Mouse (Mus musculus) midbrain, embryonic 11.5 days (tissue): Measurements from ENCODE around the gene Pitpna. TPM values are rescaled to one million over a fixed set of nuclear protein-coding genes. Genes with fewer than 3 reads are reported as not detected.
A peak's percentile ranks its signal among the peaks of the same experiment; 100 is the strongest.

Experiments used
- ATAC-seq: fragments of 200-750 bp; cut with Nextera tagmentation; 2 replicates; pipeline ENCODE4 v1.8.0; 2017; ENCODE audit warnings: moderate TSS enrichment, moderate library complexity; ENCODE audit not compliant: low FRiP score
- DNase-seq: peaks from one replicate; pipeline ENCODE4 v3.0.0; 2015; ENCODE audit warnings: low spot score; ENCODE audit errors: missing footprints
- H3K27ac ChIP-seq: fragments of 300-500 bp; sonication (generic); 2 replicates; pipeline ENCODE4 v1.5.1; 2014; ENCODE audit warnings: low read depth, low read length
- H3K27me3 ChIP-seq: fragments of 300-500 bp; sonication (generic); 2 replicates; pipeline ENCODE4 v1.6.1; 2014; ENCODE audit warnings: mild to moderate bottlenecking, low read length, moderate library complexity, mixed read lengths; ENCODE audit not compliant: control insufficient read depth, insufficient read depth
- H3K36me3 ChIP-seq: fragments of 300-500 bp; sonication (generic); 2 replicates; pipeline ENCODE4 v1.6.1; 2014; ENCODE audit warnings: mild to moderate bottlenecking, low read length, moderate library complexity, mixed read lengths; ENCODE audit not compliant: control insufficient read depth, insufficient read depth
- H3K4me1 ChIP-seq: fragments of 300-500 bp; sonication (generic); 2 replicates; pipeline ENCODE4 v1.6.1; 2014; ENCODE audit warnings: low read length; ENCODE audit not compliant: control insufficient read depth, insufficient read depth
- H3K4me2 ChIP-seq: fragments of 300-500 bp; sonication (generic); 2 replicates; pipeline ENCODE4 v1.6.1; 2014; ENCODE audit warnings: mild to moderate bottlenecking, moderate library complexity
- H3K4me3 ChIP-seq: fragments of 300-500 bp; sonication (generic); 2 replicates; pipeline ENCODE4 v1.5.1; 2014; ENCODE audit warnings: low read depth, low read length
- H3K9ac ChIP-seq: fragments of 300-500 bp; sonication (generic); 2 replicates; pipeline ENCODE4 v1.6.1; 2014; ENCODE audit warnings: low read length
- H3K9me3 ChIP-seq: fragments of 300-500 bp; sonication (generic); 2 replicates; pipeline ENCODE4 v1.6.1; 2016; ENCODE audit warnings: low read length; ENCODE audit not compliant: control insufficient read depth
- WGBS: fragments of 180-500 bp; shearing (Covaris S2); extraction: QIAGEN DNeasy Blood & Tissue Kit; methylation state at CpG from one replicate; pipeline ENCODE4 v1.1.7; 2014; 5-methylcytosine and 5-hydroxymethylcytosine counted together
- polyA plus RNA-seq: library from polyadenylated mRNA; unstranded; fragments of >200 nt; fragmentation: Nextera tagmentation; extraction: Ambion mirVana; gene quantifications from 2 replicates; pipeline ENCODE4 v1.2.1, GENCODE M21; 2014

The Pitpna gene
- polyA plus RNA-seq = 87.9 and 90.7 TPM in 2 replicates

- Histone ChIP-seq H3K9me3 (no peaks in the 10 kb centered on the region), H3K27me3 (no peaks in the 10 kb centered on the region), H3K27ac (peak within 1 kb of the TSS; percentile 79), H3K36me3 (no peaks in the 10 kb centered on the region; the same call in 1 of the 2 replicates), H3K4me3 (peak within 1 kb of the TSS; percentile 90), H3K4me2 (peak within 1 kb of the TSS; percentile 88), H3K9ac (peak within 1 kb of the TSS; percentile 91), H3K4me1 (peaks cover 11% of the 10 kb centered on the region)
- WGBS = 6% methylated on average over 45 of the region's 49 CpGs
- ATAC-seq (peak; percentile 93), DNase-seq (peak; percentile 99)
Measured at GRCm38 (mm10) chr11:75587493-75588284, at the start of gene Pitpna. TSS of gene Pitpna (plus strand) at chr11:75588097.

- H3K36me3 ChIP-seq = no peaks in the 10 kb centered on the region
- no peaks in the 10 kb centered on the region for H3K9me3 ChIP-seq
- H3K4me1 ChIP-seq = no peaks in the 10 kb centered on the region
- DNase-seq (no peak), ATAC-seq (no peak)
- H3K27me3 ChIP-seq = no peaks in the 10 kb centered on the region
- no peak overlapping the region for H3K27ac ChIP-seq
- peak overlapping the region; percentile 24; the same call in 1 of the 2 replicates for H3K9ac ChIP-seq
- 69% methylated on average over 9 of the region's 9 CpGs for WGBS
- H3K4me2 ChIP-seq = no peak overlapping the region
- no peak overlapping the region for H3K4me3 ChIP-seq
Measured at GRCm38 (mm10) chr11:75538184-75538969, 49.5 kb upstream of the Pitpna start.

- H3K36me3 ChIP-seq = no peaks in the 10 kb centered on the region
- ATAC-seq (no peak), DNase-seq (no peak)
- no peaks in the 10 kb centered on the region for H3K27me3 ChIP-seq
- H3K4me2 ChIP-seq = no peak overlapping the region
- H3K4me1 ChIP-seq = no peaks in the 10 kb centered on the region
- WGBS = 90% methylated on average over 13 of the region's 13 CpGs
- no peak overlapping the region for H3K9ac ChIP-seq
- H3K9me3 ChIP-seq = no peaks in the 10 kb centered on the region
- no peak overlapping the region for H3K27ac ChIP-seq
- H3K4me3 ChIP-seq = no peak overlapping the region
Measured at GRCm38 (mm10) chr11:75538970-75539299, 49.0 kb upstream of the Pitpna start.

- H3K9ac ChIP-seq = no peak overlapping the region
- H3K4me3 ChIP-seq = no peak overlapping the region
- no peaks in the 10 kb centered on the region for H3K4me1 ChIP-seq
- no peak for ATAC-seq
- H3K36me3 ChIP-seq = no peaks in the 10 kb centered on the region
- no peaks in the 10 kb centered on the region for H3K9me3 ChIP-seq
- H3K4me2 ChIP-seq = no peak overlapping the region
- H3K27me3 ChIP-seq = no peaks in the 10 kb centered on the region
- H3K27ac ChIP-seq = 0 out of 2 replicates have a peak overlapping the region, but pooled peaks have one; percentile 6
- no peak for DNase-seq
- WGBS = 88% methylated on average over 8 of the region's 8 CpGs
Measured at GRCm38 (mm10) chr11:75540209-75540608, 47.7 kb upstream of the Pitpna start.

GRCm38 (mm10) chr11:75540710-75541581, 47.0 kb upstream of the Pitpna start:
- Histone ChIP-seq H3K4me2 (no peak overlapping the region), H3K4me1 (no peaks in the 10 kb centered on the region), H3K27ac (0 out of 2 replicates have a peak overlapping the region, but pooled peaks have one; percentile 6), H3K27me3 (no peaks in the 10 kb centered on the region), H3K36me3 (no peaks in the 10 kb centered on the region), H3K9ac (no peak overlapping the region), H3K4me3 (no peak overlapping the region), H3K9me3 (no peaks in the 10 kb centered on the region)
- ATAC-seq (no peak), DNase-seq (no peak)
- 72% methylated on average over 19 of the region's 19 CpGs for WGBS

GRCm38 (mm10) chr11:75544713-75545112, 43.2 kb upstream of the Pitpna start:
- no peaks in the 10 kb centered on the region for H3K27me3 ChIP-seq

GRCm38 (mm10) chr11:75546057-75546456, 41.8 kb upstream of the Pitpna start:
- H3K9me3 ChIP-seq = no peaks in the 10 kb centered on the region
- H3K4me1 ChIP-seq = peaks cover 4% of the 10 kb centered on the region; the same call in 1 of the 2 replicates
- H3K36me3 ChIP-seq = no peaks in the 10 kb centered on the region
- no peak overlapping the region for H3K4me2 ChIP-seq
- WGBS = 87% methylated on average over 4 of the region's 4 CpGs
- no peak for DNase-seq
- no peak overlapping the region for H3K4me3 ChIP-seq
- no peak for ATAC-seq
- H3K27ac ChIP-seq = no peak overlapping the region
- no peak overlapping the region for H3K9ac ChIP-seq
- no peaks in the 10 kb centered on the region for H3K27me3 ChIP-seq

More at GRCm38 (mm10) chr11:75544713-75545112, 43.2 kb upstream of the Pitpna start:
- 88% methylated on average over 9 of the region's 9 CpGs for WGBS
- Histone ChIP-seq H3K36me3 (no peaks in the 10 kb centered on the region), H3K4me3 (no peak overlapping the region), H3K27ac (no peak overlapping the region), H3K4me2 (no peak overlapping the region), H3K9ac (no peak overlapping the region), H3K4me1 (no peaks in the 10 kb centered on the region), H3K9me3 (no peaks in the 10 kb centered on the region)
- ATAC-seq = no peak
- no peak for DNase-seq

GRCm38 (mm10) chr11:75549658-75550111, 38.2 kb upstream of the Pitpna start:
- ATAC-seq (no peak), DNase-seq (peak; percentile 81)
- Histone ChIP-seq H3K4me3 (no peak overlapping the region), H3K27me3 (no peaks in the 10 kb centered on the region), H3K4me2 (no peak overlapping the region), H3K4me1 (peaks cover 6% of the 10 kb centered on the region; the same call in 1 of the 2 replicates), H3K9ac (no peak overlapping the region), H3K27ac (no peak overlapping the region), H3K36me3 (no peaks in the 10 kb centered on the region), H3K9me3 (no peaks in the 10 kb centered on the region)
- 66% methylated on average over 5 of the region's 5 CpGs for WGBS
